Mouse (Mus musculus) embryo, embryonic 9.5 days (tissue): ENCODE results near the gene C9orf72.

ENCODE experiments used
- DNase-seq: peaks from one replicate; pipeline ENCODE4 v3.0.0-alpha.2; 2017; ENCODE audit errors: extremely low spot score

Gene C9orf72

GRCm38 (mm10) chr4:35177926-35178645, 47.9 kb downstream of the C9orf72 start:
- no peak for DNase-seq

- DNase-seq: no peak
These were observed 50.4 kb downstream of the C9orf72 start for GRCm38 (mm10) chr4:35175566-35175965.

- no peak for DNase-seq
These were observed 52.4 kb downstream of the C9orf72 start for GRCm38 (mm10) chr4:35173551-35173950.

GRCm38 (mm10) chr4:35172471-35172870, 53.5 kb downstream of the C9orf72 start:
- no peak for DNase-seq

GRCm38 (mm10) chr4:35169571-35170125, 56.3 kb downstream of the C9orf72 start:
- no peak for DNase-seq

- DNase-seq: no peak
These were observed 58.1 kb downstream of the C9orf72 start for GRCm38 (mm10) chr4:35167855-35168254.

- DNase-seq: no peak
These were observed 60.0 kb downstream of the C9orf72 start for GRCm38 (mm10) chr4:35165947-35166346.

GRCm38 (mm10) chr4:35165275-35165674, 60.7 kb downstream of the C9orf72 start:
- DNase-seq: no peak

GRCm38 (mm10) chr4:35157815-35158214, 68.2 kb downstream of the C9orf72 start:
- DNase-seq: no peak

- peak; percentile 90 for DNase-seq
These were observed 69.0 kb downstream of the C9orf72 start, which contains the start of gene Mob3b for GRCm38 (mm10) chr4:35156751-35157611. Mob3b (minus strand) TSS chr4:35157484.

GRCm38 (mm10) chr4:35156149-35156611, 69.8 kb downstream of the C9orf72 start:
- peak; percentile 82 for DNase-seq

GRCm38 (mm10) chr4:35155132-35155922, 70.6 kb downstream of the C9orf72 start:
- DNase-seq: peak; percentile 69

- DNase-seq: peak; percentile 11
These were observed 71.9 kb downstream of the C9orf72 start for GRCm38 (mm10) chr4:35154051-35154450.

GRCm38 (mm10) chr4:35151756-35152155, 74.2 kb downstream of the C9orf72 start, which contains the start of gene Ifnk:
Ifnk (plus strand) TSS chr4:35152056.
- DNase-seq: no peak

GRCm38 (mm10) chr4:35150706-35151105, 75.3 kb downstream of the C9orf72 start:
- no peak for DNase-seq

- no peak for DNase-seq
These were observed 77.6 kb downstream of the C9orf72 start for GRCm38 (mm10) chr4:35148326-35148725.

GRCm38 (mm10) chr4:35146597-35146996, 79.4 kb downstream of the C9orf72 start:
- DNase-seq: no peak

- no peak for DNase-seq
These were observed 80.2 kb downstream of the C9orf72 start for GRCm38 (mm10) chr4:35145726-35146125.

GRCm38 (mm10) chr4:35143472-35144102, 82.4 kb downstream of the C9orf72 start:
- DNase-seq: no peak
